Mouse (Mus musculus) spleen, adult 2 months (tissue): Measurements from ENCODE around the gene Hoxb2.

Experiments used
- CTCF ChIP-seq: fragments of 200-500 bp; IDR thresholded peaks from 2 replicates; pipeline ENCODE4 v1.5.1; 2011; ENCODE audit warnings: mild to moderate bottlenecking, inconsistent platforms; ENCODE audit not compliant: insufficient read depth, insufficient read length, insufficient replicate concordance; ENCODE audit errors: extremely low read depth
- POLR2A ChIP-seq: fragments of 200-500 bp; IDR thresholded peaks from 2 replicates; pipeline ENCODE4 v1.6.1; 2011; ENCODE audit warnings: low read depth, low read length, inconsistent platforms

DNA sequence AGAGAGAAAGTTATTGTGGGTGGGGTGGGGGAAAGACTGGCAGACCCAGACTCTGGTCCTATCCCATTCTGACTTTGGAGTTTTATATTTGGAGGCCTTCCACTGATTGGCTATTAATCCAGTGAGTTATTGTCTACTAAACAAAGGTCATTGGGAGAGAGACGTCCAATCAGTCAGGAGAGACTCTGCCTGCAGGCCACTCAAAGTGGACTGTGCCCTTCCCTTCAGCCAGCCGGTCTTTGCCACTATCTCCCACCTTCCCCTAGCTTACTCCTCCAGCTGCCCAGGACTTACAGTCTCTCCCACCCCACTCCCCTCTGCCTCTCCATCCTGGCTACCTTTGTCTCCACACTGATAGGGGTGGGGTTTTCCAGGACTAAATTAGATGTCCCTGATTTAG is 13.7 kb upstream of the Hoxb2 start:
- TF ChIP-seq CTCF (no peak), POLR2A (no peak)
